Mouse (Mus musculus): ENCODE data around the gene Gk5.

DNA sequence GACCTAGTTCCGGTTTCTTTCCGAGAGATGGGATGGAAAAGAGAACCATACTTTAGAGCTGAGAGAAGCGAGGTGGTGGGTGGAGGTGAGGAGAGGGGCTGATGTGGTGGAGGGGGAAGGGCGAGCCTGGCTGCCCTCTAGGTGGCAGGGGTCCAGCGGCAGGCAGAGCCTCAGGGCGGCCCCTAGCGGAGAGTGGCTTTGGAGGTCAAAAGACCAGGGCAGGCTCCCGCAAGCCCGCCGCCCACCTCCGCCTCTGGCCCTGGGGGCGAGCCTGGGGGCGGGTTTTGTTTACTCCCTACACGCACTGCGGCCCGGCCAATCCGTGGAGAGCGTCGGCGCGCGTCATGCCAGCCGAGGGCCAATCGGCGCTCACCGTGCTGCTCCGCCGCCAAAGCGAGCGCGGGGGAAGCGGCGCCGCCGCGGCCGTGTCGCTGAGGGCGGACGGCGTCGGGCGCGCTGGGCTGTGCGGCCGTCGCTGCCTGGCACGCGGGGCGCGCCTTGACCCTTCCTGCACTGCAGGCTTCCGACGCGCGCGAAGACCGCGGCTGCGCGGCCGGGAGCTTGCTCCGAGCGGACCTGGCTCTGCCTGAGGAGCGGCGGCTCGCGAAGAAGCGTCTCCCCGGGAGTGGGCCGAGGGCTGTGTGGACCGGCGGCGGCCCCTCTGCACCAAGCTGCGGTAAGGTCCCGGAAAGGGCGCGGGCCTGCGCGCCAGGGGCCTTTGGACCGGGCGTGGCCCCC lies 76.9 kb downstream of the Gk5 start, which contains the start of gene Tfdp2:
- TF ChIP-seq CTCF (IDR thresholded peaks at IDR 0.05; ENCODE audit: insufficient read depth, low read depth, low read length) (peak; percentile 25; the same call in 1 of the 2 replicates), POLR2A (IDR thresholded peaks at IDR 0.05; ENCODE audit: insufficient read depth, low read depth, low read length) (peak; percentile 94)

Data from olfactory bulb, adult 2 months (tissue).